Mouse (Mus musculus) heart, embryonic 13.5 days (tissue): ENCODE results near the gene Mapkapk5. TPM values are rescaled to one million over a fixed set of nuclear protein-coding genes. Genes with fewer than 3 reads are reported as not detected.
"Not testable (repeated sequence)": the region's sequence is repeated elsewhere in the genome, so short reads cannot be mapped to it uniquely, and the experiment has no call there.

Experiments
- ATAC-seq: fragments of 200-750 bp; cut with Nextera tagmentation; 2 replicates; pipeline ENCODE4 v1.8.0; 2017; ENCODE audit warnings: moderate TSS enrichment; ENCODE audit not compliant: insufficient number of reproducible peaks, low FRiP score, low TSS enrichment; ENCODE audit errors: extremely low read depth
- H3K27ac ChIP-seq: fragments of 300-500 bp; sonication (generic); replicated peaks from 2 replicates; pipeline ENCODE4 v1.5.1; 2015; ENCODE audit warnings: moderate library complexity, mild to moderate bottlenecking, inconsistent platforms
- H3K27me3 ChIP-seq: fragments of 300-500 bp; sonication (generic); replicated peaks from 2 replicates; pipeline ENCODE4 v1.6.1; 2015; ENCODE audit warnings: mild to moderate bottlenecking, inconsistent platforms
- H3K36me3 ChIP-seq: fragments of 300-500 bp; sonication (generic); 2 replicates; pipeline ENCODE4 v1.6.1; 2015; ENCODE audit warnings: mild to moderate bottlenecking, inconsistent platforms
- H3K4me1 ChIP-seq: fragments of 300-500 bp; sonication (generic); 2 replicates; pipeline ENCODE4 v1.6.1; 2015; ENCODE audit warnings: inconsistent platforms
- H3K4me2 ChIP-seq: fragments of 300-500 bp; sonication (generic); 2 replicates; pipeline ENCODE4 v1.6.1; 2015; ENCODE audit warnings: inconsistent platforms, mild to moderate bottlenecking, moderate library complexity
- H3K4me3 ChIP-seq: fragments of 300-500 bp; sonication (generic); 2 replicates; pipeline ENCODE4 v1.5.1; 2015; ENCODE audit warnings: moderate library complexity, mild to moderate bottlenecking, inconsistent platforms
- H3K9ac ChIP-seq: fragments of 300-500 bp; sonication (generic); 2 replicates; pipeline ENCODE4 v1.6.1; 2015; ENCODE audit warnings: inconsistent platforms, mild to moderate bottlenecking, moderate library complexity
- H3K9me3 ChIP-seq: fragments of 300-500 bp; sonication (generic); 2 replicates; pipeline ENCODE4 v1.6.1; 2016; ENCODE audit warnings: inconsistent platforms
- WGBS: fragments of 180-500 bp; shearing (Covaris S2); methylation state at CpG from one replicate; pipeline ENCODE4 v1.1.7; 2015; ENCODE audit warnings: mixed read lengths; 5-methylcytosine and 5-hydroxymethylcytosine counted together
- polyA plus RNA-seq: library from polyadenylated mRNA; unstranded; fragments of >200 nt; fragmentation: Nextera tagmentation; extraction: Ambion mirVana; gene quantifications from 2 replicates; pipeline ENCODE4 v1.2.1, GENCODE M21; 2015

Mapkapk5 gene
- polyA plus RNA-seq, 1 experiment from 2014 or later = 31.7 TPM

- Histone ChIP-seq H3K4me3 (no peak overlapping the region), H3K9me3 (no peaks in the 10 kb centered on the region), H3K9ac (no peak overlapping the region), H3K36me3 (peaks cover 89% of the 10 kb centered on the region), H3K27ac (no peak overlapping the region), H3K27me3 (no peaks in the 10 kb centered on the region), H3K4me1 (no peaks in the 10 kb centered on the region), H3K4me2 (no peak overlapping the region)
- no peak for ATAC-seq
- WGBS = 60% methylated on average over 8 of the region's 8 CpGs
These were observed 18.7 kb downstream of the Mapkapk5 start for GRCm38 (mm10) chr5:121526961-121527360.

GRCm38 (mm10) chr5:121526526-121526925, 19.2 kb downstream of the Mapkapk5 start:
- 79% methylated on average over 7 of the region's 7 CpGs for WGBS
- Histone ChIP-seq H3K9me3 (no peaks in the 10 kb centered on the region), H3K4me3 (no peak overlapping the region), H3K9ac (no peak overlapping the region), H3K4me1 (no peaks in the 10 kb centered on the region), H3K27ac (no peak overlapping the region), H3K36me3 (peaks cover 89% of the 10 kb centered on the region), H3K27me3 (no peaks in the 10 kb centered on the region), H3K4me2 (no peak overlapping the region)
- ATAC-seq = no peak

GRCm38 (mm10) chr5:121525774-121526450, 19.8 kb downstream of the Mapkapk5 start:
- Histone ChIP-seq H3K4me3 (no peak overlapping the region), H3K36me3 (peaks cover 89% of the 10 kb centered on the region), H3K9ac (no peak overlapping the region), H3K27ac (no peak overlapping the region), H3K4me1 (no peaks in the 10 kb centered on the region), H3K27me3 (no peaks in the 10 kb centered on the region), H3K9me3 (no peaks in the 10 kb centered on the region), H3K4me2 (no peak overlapping the region)
- no peak for ATAC-seq
- 69% methylated on average over 14 of the region's 14 CpGs for WGBS

GRCm38 (mm10) chr5:121519758-121520157, 25.9 kb downstream of the Mapkapk5 start:
- not testable (repeated sequence) for H3K4me2 ChIP-seq, H3K27me3 ChIP-seq, H3K4me3 ChIP-seq, H3K9ac ChIP-seq, ATAC-seq, H3K27ac ChIP-seq, H3K9me3 ChIP-seq, H3K4me1 ChIP-seq
- 85% methylated on average over 11 of the region's 17 CpGs for WGBS
- peaks cover 60% of the 10 kb centered on the region for H3K36me3 ChIP-seq

GRCm38 (mm10) chr5:121518983-121519382, 26.7 kb downstream of the Mapkapk5 start:
- Histone ChIP-seq H3K4me3 (no peak overlapping the region), H3K9ac (no peak overlapping the region), H3K4me2 (no peak overlapping the region), H3K27me3 (no peaks in the 10 kb centered on the region), H3K4me1 (no peaks in the 10 kb centered on the region), H3K27ac (no peak overlapping the region), H3K9me3 (no peaks in the 10 kb centered on the region), H3K36me3 (peaks cover 53% of the 10 kb centered on the region)
- WGBS = 86% methylated on average over 9 of the region's 9 CpGs
- no peak for ATAC-seq

GRCm38 (mm10) chr5:121510009-121510408, 35.7 kb downstream of the Mapkapk5 start:
- no peak for ATAC-seq
- 79% methylated on average over 7 of the region's 7 CpGs for WGBS
- Histone ChIP-seq H3K27ac (no peak overlapping the region), H3K36me3 (no peaks in the 10 kb centered on the region), H3K9me3 (no peaks in the 10 kb centered on the region), H3K9ac (no peak overlapping the region), H3K4me3 (no peak overlapping the region), H3K27me3 (no peaks in the 10 kb centered on the region), H3K4me2 (no peak overlapping the region), H3K4me1 (peaks cover 6% of the 10 kb centered on the region; the same call in 1 of the 2 replicates)

GRCm38 (mm10) chr5:121506846-121507245, 38.9 kb downstream of the Mapkapk5 start:
- WGBS = 76% methylated on average over 1 of the region's 1 CpGs
- Histone ChIP-seq H3K9ac (no peak overlapping the region), H3K9me3 (no peaks in the 10 kb centered on the region), H3K27ac (no peak overlapping the region), H3K27me3 (no peaks in the 10 kb centered on the region), H3K4me3 (no peak overlapping the region), H3K4me1 (peaks cover 6% of the 10 kb centered on the region; the same call in 1 of the 2 replicates), H3K4me2 (no peak overlapping the region), H3K36me3 (no peaks in the 10 kb centered on the region)
- no peak for ATAC-seq

- no peak within 1 kb of the TSS for H3K27ac ChIP-seq
- H3K27me3 ChIP-seq = 0 out of 2 replicates have a peak, but pooled peaks cover 4% of the 10 kb centered on the region
- no peak within 1 kb of the TSS for H3K9ac ChIP-seq
- H3K4me1 ChIP-seq = peaks cover 6% of the 10 kb centered on the region; the same call in 1 of the 2 replicates
- no peak for ATAC-seq
- H3K36me3 ChIP-seq = no peaks in the 10 kb centered on the region
- H3K9me3 ChIP-seq = no peaks in the 10 kb centered on the region
- H3K4me3 ChIP-seq = no peak within 1 kb of the TSS
- 82% methylated on average over 3 of the region's 3 CpGs for WGBS
- H3K4me2 ChIP-seq = no peak within 1 kb of the TSS
These were observed 42.5 kb downstream of the Mapkapk5 start, which contains the start of gene Adam1b for GRCm38 (mm10) chr5:121503231-121503630. TSS of gene Adam1b (minus strand) at chr5:121503435.

GRCm38 (mm10) chr5:121501424-121501996, 44.2 kb downstream of the Mapkapk5 start:
- ATAC-seq, H3K9me3 ChIP-seq, H3K27ac ChIP-seq, H3K36me3 ChIP-seq, H3K4me2 ChIP-seq, H3K4me1 ChIP-seq, H3K9ac ChIP-seq, H3K4me3 ChIP-seq, H3K27me3 ChIP-seq: not testable (repeated sequence)
- WGBS = 64% methylated on average over 11 of the region's 17 CpGs

GRCm38 (mm10) chr5:121500719-121501118, 45.0 kb downstream of the Mapkapk5 start:
- Histone ChIP-seq H3K36me3 (no peaks in the 10 kb centered on the region), H3K4me1 (no peaks in the 10 kb centered on the region), H3K27ac (no peak overlapping the region), H3K4me3 (no peak overlapping the region), H3K27me3 (0 out of 2 replicates have a peak, but pooled peaks cover 4% of the 10 kb centered on the region), H3K4me2 (no peak overlapping the region), H3K9ac (no peak overlapping the region), H3K9me3 (no peaks in the 10 kb centered on the region)
- WGBS = 68% methylated on average over 7 of the region's 7 CpGs
- ATAC-seq = no peak

GRCm38 (mm10) chr5:121493305-121493704, 52.4 kb downstream of the Mapkapk5 start:
- Histone ChIP-seq H3K4me3 (no peak overlapping the region), H3K36me3 (no peaks in the 10 kb centered on the region), H3K9ac (no peak overlapping the region), H3K4me2 (no peak overlapping the region), H3K9me3 (no peaks in the 10 kb centered on the region), H3K4me1 (no peaks in the 10 kb centered on the region), H3K27me3 (0 out of 2 replicates have a peak, but pooled peaks cover 7% of the 10 kb centered on the region), H3K27ac (no peak overlapping the region)
- 66% methylated on average over 8 of the region's 8 CpGs for WGBS
- no peak for ATAC-seq

- no peaks in the 10 kb centered on the region for H3K9me3 ChIP-seq
- H3K36me3 ChIP-seq = no peaks in the 10 kb centered on the region
- H3K4me1 ChIP-seq = no peaks in the 10 kb centered on the region
- H3K4me3 ChIP-seq = no peak overlapping the region
- H3K9ac ChIP-seq = no peak overlapping the region
- no peak overlapping the region for H3K27ac ChIP-seq
- WGBS = 72% methylated on average over 5 of the region's 5 CpGs
- no peaks in the 10 kb centered on the region for H3K27me3 ChIP-seq
- ATAC-seq = no peak
- H3K4me2 ChIP-seq = no peak overlapping the region
These were observed 60.9 kb downstream of the Mapkapk5 start for GRCm38 (mm10) chr5:121484801-121485200.
